Mouse (Mus musculus): ENCODE data around the gene Aldh1a2. TPM values are rescaled to one million over a fixed set of nuclear protein-coding genes. Genes with fewer than 3 reads are reported as not detected.

Aldh1a2 gene
- polyA plus RNA-seq, 1 experiment from 2014 or later: 123 TPM

GRCm38 (mm10) chr9:71262711-71263110 lies 47.1 kb downstream of the Aldh1a2 start:
- H3K4me3 ChIP-seq (ENCODE audit: low read depth, low read length): no peak overlapping the region
- peak; percentile 50 for DNase-seq (ENCODE audit: low spot score)
- no peak overlapping the region for H3K4me2 ChIP-seq (ENCODE audit: low read length)
- WGBS: 44% methylated on average over 3 of the region's 3 CpGs
- H3K4me1 ChIP-seq (replicated peaks; ENCODE audit: control insufficient read depth, insufficient read depth, low read length): peaks cover 11% of the 10 kb centered on the region; the same call in 1 of the 2 replicates
- H3K9me3 ChIP-seq (ENCODE audit: control insufficient read depth, low read length): 0 out of 2 replicates have a peak, but pooled peaks cover 3% of the 10 kb centered on the region
- H3K27ac ChIP-seq (ENCODE audit: low read depth): no peak overlapping the region
- no peak for ATAC-seq (replicated peaks; ENCODE audit: low FRiP score, low TSS enrichment, low read depth)
- H3K36me3 ChIP-seq (ENCODE audit: control insufficient read depth, insufficient read depth, low read length): peaks cover 23% of the 10 kb centered on the region; the same call in 1 of the 2 replicates
- no peak overlapping the region for H3K9ac ChIP-seq (ENCODE audit: low read length)
- no peaks in the 10 kb centered on the region; the same call in 1 of the 2 replicates for H3K27me3 ChIP-seq (replicated peaks; ENCODE audit: control insufficient read depth, insufficient read depth, low read length)

- Histone ChIP-seq H3K4me2 (ENCODE audit: low read length) (no peak overlapping the region), H3K4me1 (replicated peaks; ENCODE audit: control insufficient read depth, insufficient read depth, low read length) (no peaks in the 10 kb centered on the region), H3K36me3 (ENCODE audit: control insufficient read depth, insufficient read depth, low read length) (peaks cover 12% of the 10 kb centered on the region; the same call in 1 of the 2 replicates), H3K9me3 (ENCODE audit: control insufficient read depth, low read length) (0 out of 2 replicates have a peak, but pooled peaks cover 3% of the 10 kb centered on the region), H3K27me3 (replicated peaks; ENCODE audit: control insufficient read depth, insufficient read depth, low read length) (no peaks in the 10 kb centered on the region), H3K4me3 (ENCODE audit: low read depth, low read length) (no peak overlapping the region), H3K27ac (ENCODE audit: low read depth) (no peak overlapping the region), H3K9ac (ENCODE audit: low read length) (no peak overlapping the region)
- ATAC-seq (replicated peaks; ENCODE audit: low FRiP score, low TSS enrichment, low read depth): no peak
- 67% methylated on average over 5 of the region's 5 CpGs for WGBS
- DNase-seq (ENCODE audit: low spot score): no peak
Observed at GRCm38 (mm10) chr9:71269711-71270110, 54.1 kb downstream of the Aldh1a2 start.

- no peak overlapping the region for H3K27ac ChIP-seq (ENCODE audit: low read depth)
- peaks cover 7% of the 10 kb centered on the region; the same call in 1 of the 2 replicates for H3K36me3 ChIP-seq (ENCODE audit: control insufficient read depth, insufficient read depth, low read length)
- 0 out of 2 replicates have a peak, but pooled peaks cover 3% of the 10 kb centered on the region for H3K9me3 ChIP-seq (ENCODE audit: control insufficient read depth, low read length)
- no peak overlapping the region for H3K9ac ChIP-seq (ENCODE audit: low read length)
- H3K4me1 ChIP-seq (replicated peaks; ENCODE audit: control insufficient read depth, insufficient read depth, low read length): no peaks in the 10 kb centered on the region
- DNase-seq (ENCODE audit: low spot score) (peak; percentile 35), ATAC-seq (replicated peaks; ENCODE audit: low FRiP score, low TSS enrichment, low read depth) (no peak)
- H3K4me2 ChIP-seq (ENCODE audit: low read length): no peak overlapping the region
- no peaks in the 10 kb centered on the region for H3K27me3 ChIP-seq (replicated peaks; ENCODE audit: control insufficient read depth, insufficient read depth, low read length)
- WGBS: 81% methylated on average over 3 of the region's 3 CpGs
- H3K4me3 ChIP-seq (ENCODE audit: low read depth, low read length): no peak overlapping the region
Observed at GRCm38 (mm10) chr9:71270205-71270604, 54.6 kb downstream of the Aldh1a2 start.

- no peak overlapping the region for H3K4me3 ChIP-seq (ENCODE audit: low read depth, low read length)
- WGBS: 76% methylated on average over 14 of the region's 14 CpGs
- ATAC-seq (replicated peaks; ENCODE audit: low FRiP score, low TSS enrichment, low read depth) (no peak), DNase-seq (ENCODE audit: low spot score) (no peak)
- H3K36me3 ChIP-seq (ENCODE audit: control insufficient read depth, insufficient read depth, low read length): 0 out of 2 replicates have a peak, but pooled peaks cover 6% of the 10 kb centered on the region
- no peaks in the 10 kb centered on the region for H3K4me1 ChIP-seq (replicated peaks; ENCODE audit: control insufficient read depth, insufficient read depth, low read length)
- no peak overlapping the region for H3K27ac ChIP-seq (ENCODE audit: low read depth)
- H3K9ac ChIP-seq (ENCODE audit: low read length): no peak overlapping the region
- no peak overlapping the region for H3K4me2 ChIP-seq (ENCODE audit: low read length)
- H3K9me3 ChIP-seq (ENCODE audit: control insufficient read depth, low read length): no peaks in the 10 kb centered on the region
- H3K27me3 ChIP-seq (replicated peaks; ENCODE audit: control insufficient read depth, insufficient read depth, low read length): no peaks in the 10 kb centered on the region
Observed at GRCm38 (mm10) chr9:71276149-71276721, 60.6 kb downstream of the Aldh1a2 start.

DNA sequence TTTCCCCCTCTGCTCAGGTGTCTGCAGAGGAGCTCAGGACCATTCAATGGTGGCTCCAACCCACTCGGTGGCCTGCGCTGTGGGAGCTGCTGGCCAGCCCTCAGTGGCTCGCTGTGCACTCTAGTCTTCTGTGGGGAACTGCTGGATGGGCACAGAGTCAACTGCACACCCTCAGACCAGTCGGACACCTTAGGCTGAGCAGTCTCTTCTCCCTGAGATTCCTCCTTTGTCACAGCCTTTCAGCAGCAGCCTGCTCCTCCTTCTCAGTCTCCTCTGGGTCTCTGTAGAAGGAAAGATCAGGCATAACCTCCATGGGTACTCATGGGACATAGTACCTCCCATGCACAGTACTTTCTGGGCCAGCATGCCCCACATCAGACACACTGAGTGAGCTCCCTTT lies 63.2 kb downstream of the Aldh1a2 start:
- no peak overlapping the region for H3K9ac ChIP-seq (ENCODE audit: low read length)
- DNase-seq (ENCODE audit: low spot score) (no peak), ATAC-seq (replicated peaks; ENCODE audit: low FRiP score, low TSS enrichment, low read depth) (no peak)
- H3K27me3 ChIP-seq (replicated peaks; ENCODE audit: control insufficient read depth, insufficient read depth, low read length): no peaks in the 10 kb centered on the region
- H3K4me2 ChIP-seq (ENCODE audit: low read length): no peak overlapping the region
- H3K27ac ChIP-seq (ENCODE audit: low read depth): no peak overlapping the region
- no peaks in the 10 kb centered on the region for H3K4me1 ChIP-seq (replicated peaks; ENCODE audit: control insufficient read depth, insufficient read depth, low read length)
- H3K9me3 ChIP-seq (ENCODE audit: control insufficient read depth, low read length): no peaks in the 10 kb centered on the region
- peaks cover 15% of the 10 kb centered on the region; the same call in 1 of the 2 replicates for H3K36me3 ChIP-seq (ENCODE audit: control insufficient read depth, insufficient read depth, low read length)
- no peak overlapping the region for H3K4me3 ChIP-seq (ENCODE audit: low read depth, low read length)
- 96% methylated on average over 4 of the region's 4 CpGs for WGBS

DNA sequence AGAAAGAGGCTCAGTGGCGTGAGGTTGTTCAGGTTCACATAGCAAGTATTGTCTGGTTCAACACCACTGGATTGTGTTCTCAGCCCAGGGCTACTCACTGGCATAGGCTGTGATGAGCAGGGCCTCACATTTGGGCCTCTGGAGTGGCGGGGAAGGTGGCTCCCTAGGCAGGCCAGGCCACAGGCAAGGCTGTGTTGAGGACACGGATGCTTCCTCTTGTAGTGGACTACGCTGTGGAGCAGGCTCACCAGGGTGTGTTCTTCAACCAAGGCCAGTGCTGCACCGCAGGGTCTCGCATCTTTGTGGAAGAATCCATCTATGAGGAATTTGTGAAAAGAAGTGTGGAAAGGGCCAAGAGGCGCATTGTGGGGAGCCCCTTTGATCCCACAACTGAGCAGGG lies 67.6 kb downstream of the Aldh1a2 start:
- Histone ChIP-seq H3K4me1 (replicated peaks; ENCODE audit: control insufficient read depth, insufficient read depth, low read length) (no peaks in the 10 kb centered on the region), H3K27ac (ENCODE audit: low read depth) (no peak overlapping the region), H3K9ac (ENCODE audit: low read length) (no peak overlapping the region), H3K36me3 (ENCODE audit: control insufficient read depth, insufficient read depth, low read length) (peaks cover 26% of the 10 kb centered on the region), H3K4me2 (ENCODE audit: low read length) (no peak overlapping the region), H3K9me3 (ENCODE audit: control insufficient read depth, low read length) (no peaks in the 10 kb centered on the region), H3K27me3 (replicated peaks; ENCODE audit: control insufficient read depth, insufficient read depth, low read length) (no peaks in the 10 kb centered on the region), H3K4me3 (ENCODE audit: low read depth, low read length) (no peak overlapping the region)
- ATAC-seq (replicated peaks; ENCODE audit: low FRiP score, low TSS enrichment, low read depth) (no peak), DNase-seq (ENCODE audit: low spot score) (no peak)
- 91% methylated on average over 7 of the region's 7 CpGs for WGBS

DNA sequence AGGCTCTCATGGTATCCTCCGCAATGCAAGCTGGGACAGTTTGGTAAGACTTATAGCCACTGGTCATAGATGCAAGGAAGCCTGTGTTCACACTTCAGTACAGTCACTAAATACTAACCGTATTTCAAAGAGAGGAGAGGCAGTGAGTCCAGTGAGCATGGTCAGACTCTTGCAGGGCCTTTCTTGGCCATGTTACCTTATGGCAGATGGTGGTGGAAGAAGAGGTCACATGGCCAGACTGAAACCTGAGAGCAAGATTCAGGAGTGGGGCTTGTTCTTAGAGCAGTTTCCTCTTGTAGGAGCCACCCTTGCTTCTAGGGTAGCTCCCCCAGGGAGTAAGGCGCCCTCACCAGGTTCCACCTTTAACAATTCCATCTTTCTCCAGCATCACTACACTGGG lies 69.6 kb downstream of the Aldh1a2 start:
- H3K4me1 ChIP-seq (replicated peaks; ENCODE audit: control insufficient read depth, insufficient read depth, low read length): no peaks in the 10 kb centered on the region
- H3K36me3 ChIP-seq (ENCODE audit: control insufficient read depth, insufficient read depth, low read length): peaks cover 26% of the 10 kb centered on the region
- no peak overlapping the region for H3K27ac ChIP-seq (ENCODE audit: low read depth)
- H3K9ac ChIP-seq (ENCODE audit: low read length): no peak overlapping the region
- ATAC-seq (replicated peaks; ENCODE audit: low FRiP score, low TSS enrichment, low read depth): no peak
- WGBS: 97% methylated on average over 3 of the region's 3 CpGs
- H3K4me3 ChIP-seq (ENCODE audit: low read depth, low read length): no peak overlapping the region
- no peaks in the 10 kb centered on the region for H3K27me3 ChIP-seq (replicated peaks; ENCODE audit: control insufficient read depth, insufficient read depth, low read length)
- no peak overlapping the region for H3K4me2 ChIP-seq (ENCODE audit: low read length)
- no peaks in the 10 kb centered on the region for H3K9me3 ChIP-seq (ENCODE audit: control insufficient read depth, low read length)
- no peak for DNase-seq (ENCODE audit: low spot score)

- Histone ChIP-seq H3K9me3 (ENCODE audit: control insufficient read depth, low read length) (no peaks in the 10 kb centered on the region), H3K36me3 (ENCODE audit: control insufficient read depth, insufficient read depth, low read length) (peaks cover 20% of the 10 kb centered on the region), H3K27ac (ENCODE audit: low read depth) (no peak overlapping the region), H3K9ac (ENCODE audit: low read length) (no peak overlapping the region), H3K27me3 (replicated peaks; ENCODE audit: control insufficient read depth, insufficient read depth, low read length) (no peaks in the 10 kb centered on the region), H3K4me1 (replicated peaks; ENCODE audit: control insufficient read depth, insufficient read depth, low read length) (no peaks in the 10 kb centered on the region), H3K4me2 (ENCODE audit: low read length) (no peak overlapping the region), H3K4me3 (ENCODE audit: low read depth, low read length) (no peak overlapping the region)
- no peak for ATAC-seq (replicated peaks; ENCODE audit: low FRiP score, low TSS enrichment, low read depth)
- WGBS: 93% methylated on average over 9 of the region's 9 CpGs
- no peak for DNase-seq (ENCODE audit: low spot score)
Observed at GRCm38 (mm10) chr9:71286420-71286819, 70.8 kb downstream of the Aldh1a2 start.

DNA sequence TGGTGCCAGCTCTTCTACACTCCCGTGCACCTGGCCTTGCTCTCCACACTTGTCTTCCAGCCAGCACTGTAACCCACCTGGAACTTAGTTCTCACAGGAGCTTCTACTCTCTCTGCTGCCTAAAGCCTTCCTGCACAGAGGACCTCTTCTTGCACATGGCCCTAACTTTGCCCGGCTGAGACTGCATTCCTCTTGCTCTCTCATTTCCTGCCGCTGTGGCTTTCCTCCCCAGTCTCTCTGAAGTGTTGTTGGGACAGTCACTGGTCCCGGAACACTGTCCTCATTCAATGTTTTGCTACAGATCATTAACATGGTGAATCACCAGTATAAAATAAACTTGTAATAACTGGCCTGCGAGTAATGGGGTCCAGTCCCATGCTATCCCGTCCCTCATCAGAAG lies 73.1 kb downstream of the Aldh1a2 start:
- H3K27me3 ChIP-seq (replicated peaks; ENCODE audit: control insufficient read depth, insufficient read depth, low read length): no peaks in the 10 kb centered on the region
- H3K4me3 ChIP-seq (ENCODE audit: low read depth, low read length): no peak overlapping the region
- no peak overlapping the region for H3K9ac ChIP-seq (ENCODE audit: low read length)
- H3K36me3 ChIP-seq (ENCODE audit: control insufficient read depth, insufficient read depth, low read length): peaks cover 11% of the 10 kb centered on the region; the same call in 1 of the 2 replicates
- H3K27ac ChIP-seq (ENCODE audit: low read depth): no peak overlapping the region
- no peak for ATAC-seq (replicated peaks; ENCODE audit: low FRiP score, low TSS enrichment, low read depth)
- WGBS: 67% methylated on average over 6 of the region's 6 CpGs
- H3K9me3 ChIP-seq (ENCODE audit: control insufficient read depth, low read length): no peaks in the 10 kb centered on the region
- H3K4me1 ChIP-seq (replicated peaks; ENCODE audit: control insufficient read depth, insufficient read depth, low read length): no peaks in the 10 kb centered on the region
- H3K4me2 ChIP-seq (ENCODE audit: low read length): no peak overlapping the region
- DNase-seq (ENCODE audit: low spot score): no peak

Measured in intestine, embryonic 14.5 days (tissue).